Mouse (Mus musculus) liver, embryonic 14.5 days (tissue): Measurements from ENCODE around the gene Sord.
"Not testable (repeated sequence)": the region's sequence is repeated elsewhere in the genome, so short reads cannot be mapped to it uniquely, and the experiment has no call there.

Source experiments
- CTCF ChIP-seq: IDR thresholded peaks from 2 replicates; pipeline ENCODE4 v1.5.1; 2016; ENCODE audit warnings: antibody characterized with exemption, low read depth, control low read depth
- EP300 ChIP-seq: IDR thresholded peaks from 2 replicates; pipeline ENCODE4 v1.6.1; 2016; ENCODE audit warnings: antibody characterized with exemption, low read depth

DNA sequence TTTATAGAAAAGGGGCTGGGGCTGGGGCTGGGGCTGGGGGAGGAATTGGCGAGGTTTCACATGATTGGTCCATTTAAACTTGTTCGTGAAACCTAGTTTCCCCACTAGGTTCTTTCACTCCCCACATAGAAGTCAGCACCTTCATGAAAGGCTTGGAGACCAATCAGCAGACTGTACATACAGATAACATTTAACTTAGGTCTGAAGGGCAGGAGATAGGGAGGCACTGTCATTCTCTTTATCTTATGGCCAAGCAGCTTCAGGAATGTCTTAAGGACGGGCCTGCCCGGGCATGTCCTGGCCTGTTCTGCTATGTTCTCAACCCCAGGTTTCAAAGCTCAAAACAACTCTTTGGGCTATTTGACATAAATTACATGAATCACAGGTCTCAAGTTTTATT is 17.5 kb upstream of the Sord start:
- not testable (repeated sequence) for TF ChIP-seq CTCF
- TF ChIP-seq EP300: peak; percentile 86
